Mouse (Mus musculus) thymus, postnatal 25 days (tissue): ENCODE data around the gene Gm10354.
"Not testable (repeated sequence)": the region's sequence is repeated elsewhere in the genome, so short reads cannot be mapped to it uniquely, and the experiment has no call there.

ENCODE experiments used
- DNase-seq: peaks from one replicate; pipeline ENCODE4 v3.0.0; 2022

Gm10354 gene

DNA sequence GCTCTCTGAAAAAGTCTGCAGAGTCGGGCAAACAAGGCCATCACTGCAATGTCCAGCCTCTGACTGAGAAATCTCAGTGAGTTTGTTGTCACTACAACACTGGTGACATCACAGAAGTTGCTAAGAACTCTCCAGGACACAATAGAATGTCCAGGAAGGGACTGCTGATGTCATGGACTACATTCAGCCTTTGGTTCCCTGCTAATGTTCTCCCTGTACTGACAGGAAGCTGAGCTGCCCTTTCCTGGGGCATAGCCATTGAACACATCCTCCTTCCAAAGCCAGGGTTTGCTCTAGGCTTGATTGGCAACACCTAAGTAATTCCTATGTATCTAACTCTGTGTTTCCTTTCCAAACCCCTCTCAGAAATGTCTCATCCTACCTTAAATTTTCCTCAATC lies at the start of gene Gm10354:
Gene Gm10354 (minus strand): TSS at position 101 of the 400 bp plus-strand sequence.
- not testable (repeated sequence) for DNase-seq

DNA sequence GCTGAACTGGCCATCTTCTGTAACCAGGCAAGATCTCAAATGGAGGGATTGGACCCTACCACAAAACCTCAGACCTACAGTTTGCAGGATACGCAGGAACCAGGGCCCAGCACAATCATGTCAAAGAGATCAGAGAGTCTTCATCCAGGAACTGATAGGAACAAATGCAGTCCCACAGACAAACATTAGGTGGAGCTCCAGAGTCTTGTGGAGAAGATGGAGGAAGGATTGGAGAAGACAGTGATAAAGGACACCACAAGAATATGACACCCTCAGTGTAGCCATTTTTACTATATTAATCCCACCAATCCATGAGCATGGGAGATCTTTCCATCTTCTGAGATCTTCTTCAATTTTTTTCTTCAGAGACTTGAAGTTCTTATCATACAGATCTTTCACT lies 45.6 kb upstream of the Gm10354 start:
- DNase-seq: not testable (repeated sequence)

GRCm38 (mm10) chr5:15020067-15020466 lies 41.3 kb upstream of the Gm10354 start:
- DNase-seq: not testable (repeated sequence)

- not testable (repeated sequence) for DNase-seq
Measured at GRCm38 (mm10) chr5:15010639-15011582, 32.2 kb upstream of the Gm10354 start.

DNA sequence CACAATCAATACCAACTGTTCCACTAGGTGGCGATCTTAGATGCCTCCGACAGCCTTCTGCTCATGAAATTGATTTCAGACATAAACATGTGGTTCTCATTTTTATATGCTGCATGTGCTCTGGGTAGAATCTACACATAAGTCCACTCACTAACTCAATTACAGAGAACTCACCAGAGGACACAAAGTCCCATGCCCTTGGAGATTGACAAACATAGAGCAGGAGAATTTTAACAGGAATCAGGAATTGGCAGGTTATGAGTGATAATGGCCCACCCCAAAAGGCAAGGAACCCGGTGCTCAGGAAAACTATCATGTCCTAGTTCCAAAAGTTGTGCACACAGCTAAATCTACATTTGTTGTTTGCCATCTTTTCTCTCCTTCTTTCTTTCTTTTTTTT lies 28.2 kb upstream of the Gm10354 start:
- not testable (repeated sequence) for DNase-seq

GRCm38 (mm10) chr5:15006288-15006687 lies 27.6 kb upstream of the Gm10354 start:
- not testable (repeated sequence) for DNase-seq

GRCm38 (mm10) chr5:15005584-15005983 lies 26.8 kb upstream of the Gm10354 start:
- not testable (repeated sequence) for DNase-seq

- DNase-seq: not testable (repeated sequence)
Measured at GRCm38 (mm10) chr5:15004569-15005562, 26.1 kb upstream of the Gm10354 start.

DNA sequence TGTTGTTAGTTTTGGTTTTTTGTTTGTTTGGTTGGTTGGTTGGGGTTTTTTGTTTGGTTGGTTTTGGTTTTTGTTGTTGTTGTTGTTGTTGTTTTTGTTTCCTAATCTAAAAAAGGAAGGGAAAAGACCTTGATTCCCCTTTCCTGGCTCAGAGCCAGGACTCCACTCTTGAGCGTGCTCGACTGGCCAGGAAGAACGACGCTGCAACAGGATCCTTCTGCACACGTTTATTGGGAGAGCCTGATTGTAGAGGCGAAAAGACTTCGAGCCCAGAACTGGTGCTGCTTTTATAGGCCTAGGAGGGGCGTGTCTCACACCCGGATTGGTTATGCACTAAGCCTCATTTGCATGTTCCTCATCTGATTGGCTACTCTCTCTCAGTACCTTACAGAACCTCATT lies 19.3 kb upstream of the Gm10354 start:
- not testable (repeated sequence) for DNase-seq

- DNase-seq: not testable (repeated sequence)
Measured at GRCm38 (mm10) chr5:14997556-14997955, 18.8 kb upstream of the Gm10354 start.

DNA sequence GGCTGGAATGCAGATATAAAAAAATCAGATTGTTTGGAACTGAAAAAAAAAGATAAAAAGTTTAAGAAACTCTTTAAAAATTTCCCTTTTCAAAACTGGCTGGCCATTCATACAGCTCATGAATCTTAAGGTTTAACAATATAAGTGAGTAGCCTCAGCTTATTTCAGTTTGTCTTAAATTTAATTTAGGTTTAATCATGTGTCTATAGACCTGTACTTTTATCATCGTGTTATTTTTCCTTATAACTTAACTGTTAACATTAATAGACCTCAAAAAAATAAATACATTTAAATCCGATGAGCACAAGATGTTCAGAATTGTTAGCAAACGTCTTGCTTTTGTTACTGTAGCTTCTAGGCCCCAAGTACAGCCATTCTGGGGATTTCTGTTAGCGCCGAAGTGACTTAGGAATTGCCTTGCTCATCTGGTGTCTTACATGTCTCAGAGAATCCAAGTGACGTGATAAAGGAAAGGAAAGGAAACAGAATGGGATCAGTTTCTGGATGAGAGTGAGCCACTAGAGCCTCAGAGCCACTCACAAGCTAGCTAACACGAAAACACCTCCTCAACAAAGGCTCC lies 18.0 kb upstream of the Gm10354 start:
- DNase-seq: not testable (repeated sequence)

GRCm38 (mm10) chr5:14994124-14994523 lies 15.4 kb upstream of the Gm10354 start:
- not testable (repeated sequence) for DNase-seq

DNA sequence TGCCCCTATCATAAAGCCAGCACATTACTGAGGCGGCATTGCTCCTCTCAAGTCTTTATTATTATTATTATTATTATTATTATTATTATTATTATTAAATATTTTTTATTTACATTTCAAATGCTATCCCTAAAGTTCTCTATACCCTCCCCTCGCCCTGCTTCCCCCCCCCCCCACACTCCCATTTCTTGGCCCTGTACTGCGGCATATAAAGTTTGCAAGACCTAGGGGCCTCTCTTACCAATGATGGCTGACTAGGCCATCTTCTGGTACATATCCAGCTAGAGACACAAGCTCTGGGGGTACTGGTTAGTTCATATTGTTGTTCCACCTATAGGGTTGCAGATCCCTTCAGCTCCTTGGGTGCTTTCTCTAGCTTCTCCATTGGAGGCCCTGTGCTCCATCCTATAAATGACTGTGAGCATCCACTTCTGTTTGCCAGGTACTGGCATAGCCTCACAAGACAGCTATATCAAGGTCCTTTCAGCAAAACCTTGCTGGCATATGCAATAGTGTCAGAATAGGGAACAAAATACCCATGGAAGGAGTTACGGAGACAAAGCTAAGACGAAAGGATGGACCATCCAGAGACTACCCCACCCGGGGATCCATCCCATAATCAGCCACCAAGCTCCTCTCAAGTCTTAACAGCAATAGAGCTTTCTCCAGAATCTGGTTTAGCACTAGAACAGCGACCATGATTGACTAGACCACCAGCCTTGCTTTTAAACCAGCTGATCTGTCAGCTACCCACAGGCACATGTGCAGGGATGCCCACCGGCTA lies 11.8 kb upstream of the Gm10354 start:
- DNase-seq: not testable (repeated sequence)

DNA sequence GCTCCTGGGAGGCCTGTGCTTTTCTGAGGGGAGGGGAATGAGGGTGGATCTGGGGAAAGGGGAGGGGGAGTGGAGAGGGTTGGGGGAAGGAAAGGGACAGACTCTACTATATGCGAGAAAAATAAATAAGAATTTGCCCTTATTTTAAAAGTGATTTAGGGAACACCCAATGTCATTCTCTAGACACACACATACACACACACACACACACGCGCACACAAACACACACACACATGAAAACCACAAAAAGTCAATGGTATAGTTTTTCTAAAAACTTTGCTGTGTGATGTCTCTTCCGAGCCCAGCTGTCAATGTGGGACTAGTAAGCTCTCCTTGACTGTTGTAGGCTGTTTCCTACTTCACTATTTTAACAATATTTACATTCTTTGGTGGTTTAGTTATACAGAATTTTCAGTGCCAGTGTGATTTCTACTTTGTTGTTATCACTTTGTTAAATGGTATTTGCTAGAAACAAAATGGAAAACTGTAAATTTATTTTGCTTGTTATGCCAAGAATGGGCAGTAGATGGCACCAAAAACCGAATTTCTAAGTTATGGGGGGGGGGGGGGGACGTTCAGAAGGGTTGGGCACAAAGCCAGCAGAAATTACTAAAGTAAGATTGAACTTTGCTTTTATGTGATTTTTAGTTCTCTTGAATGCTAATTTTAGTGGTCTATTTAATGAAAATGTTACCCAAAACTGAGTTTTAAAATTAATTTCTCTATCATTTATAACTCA lies 8.1 kb upstream of the Gm10354 start:
- DNase-seq: not testable (repeated sequence)

- DNase-seq: not testable (repeated sequence)
Measured at GRCm38 (mm10) chr5:14977368-14977767, 1.4 kb downstream of the Gm10354 start.

GRCm38 (mm10) chr5:14975294-14975693 lies 3.4 kb downstream of the Gm10354 start:
- not testable (repeated sequence) for DNase-seq

- DNase-seq: peak; percentile 4
Measured at GRCm38 (mm10) chr5:14972841-14973240, 5.9 kb downstream of the Gm10354 start.

- DNase-seq: not testable (repeated sequence)
Measured at GRCm38 (mm10) chr5:14963821-14964220, 14.9 kb downstream of the Gm10354 start.

DNA sequence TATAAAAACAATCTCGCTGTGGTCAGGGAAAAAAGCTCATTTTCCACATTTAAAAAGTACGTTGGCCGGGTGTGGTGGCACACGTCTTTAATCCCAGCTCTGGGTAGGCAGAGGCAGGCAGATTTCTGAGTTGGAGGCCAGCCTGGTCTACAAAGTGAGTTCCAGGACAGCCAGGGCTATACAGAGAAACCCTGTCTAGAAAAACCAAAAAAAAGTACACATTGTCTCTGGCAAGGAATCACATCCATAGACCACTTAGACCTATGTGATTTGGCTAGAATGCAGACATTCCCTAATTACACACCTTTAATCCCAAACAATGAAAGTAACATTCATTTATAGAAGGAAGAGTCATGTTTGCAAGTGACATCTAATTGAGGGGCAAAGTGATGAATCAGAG lies 17.2 kb downstream of the Gm10354 start:
- not testable (repeated sequence) for DNase-seq

- DNase-seq: not testable (repeated sequence)
Measured at GRCm38 (mm10) chr5:14955928-14956706, 22.6 kb downstream of the Gm10354 start.
